Mouse (Mus musculus) lung, adult 2 months (tissue): ENCODE measurements around the gene Mbnl2. TPM values are rescaled to one million over a fixed set of nuclear protein-coding genes. Genes with fewer than 3 reads are reported as not detected.

ENCODE experiments used
- DNase-seq: peaks from one replicate; pipeline ENCODE4 v3.0.0; 2022
- H3K4me1 ChIP-seq: fragments of 200-500 bp; 2 replicates; pipeline ENCODE4 v1.6.1; 2011; ENCODE audit warnings: low read length; ENCODE audit not compliant: control insufficient read depth, insufficient read depth
- H3K4me3 ChIP-seq: fragments of 200-500 bp; replicated peaks from 2 replicates; pipeline ENCODE3; 2011; ENCODE audit warnings: low read depth, mild to moderate bottlenecking, control low read depth, low read length; ENCODE audit errors: extremely low read depth
- CTCF ChIP-seq: fragments of 200-500 bp; IDR thresholded peaks from 2 replicates; pipeline ENCODE4 v1.5.1; 2011; ENCODE audit warnings: mild to moderate bottlenecking, low read length, control low read depth; ENCODE audit not compliant: insufficient read depth
- POLR2A ChIP-seq: fragments of 200-500 bp; IDR thresholded peaks from 2 replicates; pipeline ENCODE4 v1.6.1; 2011; ENCODE audit warnings: low read depth, mild to moderate bottlenecking, control low read depth, low read length, borderline replicate concordance; ENCODE audit errors: extremely low read depth
- WGBS: fragments of 180-500 bp; shearing (Covaris S2); methylation state at CpG from one replicate; pipeline ENCODE4 v1.1.7; 2018; 5-methylcytosine and 5-hydroxymethylcytosine counted together
- polyA plus RNA-seq: library from polyadenylated mRNA; depleted of rRNA; stranded (reverse); fragments of >200 nt; gene quantifications from 2 replicates; pipeline ENCODE4 v1.2.3, GENCODE M21; 2012

Mbnl2 gene
- polyA plus RNA-seq, 1 experiment, result 130 TPM

DNA sequence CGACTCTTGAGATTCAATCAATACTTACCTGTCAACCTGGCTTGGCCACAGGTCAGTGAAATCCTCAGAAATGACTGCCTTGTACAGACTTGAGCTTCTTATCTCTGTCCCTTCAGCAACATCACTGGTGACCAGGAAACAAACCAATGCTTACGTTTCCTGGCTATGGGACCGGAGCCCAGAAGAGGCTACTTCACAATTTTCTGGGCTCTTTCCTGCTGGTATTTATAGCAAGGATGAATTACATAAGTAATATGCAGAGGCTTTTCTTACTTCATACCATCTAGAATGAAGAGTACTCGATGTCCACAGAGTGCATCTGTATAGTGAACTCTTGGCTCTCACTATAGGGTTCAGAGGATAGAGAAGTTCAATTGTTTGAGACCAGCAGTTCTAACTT, 111.8 kb downstream of the Mbnl2 start:
- WGBS, result 16% methylated on average over 4 of the region's 4 CpGs
- no peak for DNase-seq
- peaks cover 17% of the 10 kb centered on the region for H3K4me1 ChIP-seq
- TF ChIP-seq POLR2A, result no peak
- TF ChIP-seq CTCF, result no peak
- no peak overlapping the region for H3K4me3 ChIP-seq

- no peak for DNase-seq
- H3K4me1 ChIP-seq, result peaks cover 17% of the 10 kb centered on the region
- TF ChIP-seq POLR2A (no peak), CTCF (no peak)
- no peak overlapping the region for H3K4me3 ChIP-seq
- WGBS, result 40% methylated on average over 36 of the region's 38 CpGs
Observed at GRCm38 (mm10) chr14:120388818-120389691, 113.6 kb downstream of the Mbnl2 start.

DNA sequence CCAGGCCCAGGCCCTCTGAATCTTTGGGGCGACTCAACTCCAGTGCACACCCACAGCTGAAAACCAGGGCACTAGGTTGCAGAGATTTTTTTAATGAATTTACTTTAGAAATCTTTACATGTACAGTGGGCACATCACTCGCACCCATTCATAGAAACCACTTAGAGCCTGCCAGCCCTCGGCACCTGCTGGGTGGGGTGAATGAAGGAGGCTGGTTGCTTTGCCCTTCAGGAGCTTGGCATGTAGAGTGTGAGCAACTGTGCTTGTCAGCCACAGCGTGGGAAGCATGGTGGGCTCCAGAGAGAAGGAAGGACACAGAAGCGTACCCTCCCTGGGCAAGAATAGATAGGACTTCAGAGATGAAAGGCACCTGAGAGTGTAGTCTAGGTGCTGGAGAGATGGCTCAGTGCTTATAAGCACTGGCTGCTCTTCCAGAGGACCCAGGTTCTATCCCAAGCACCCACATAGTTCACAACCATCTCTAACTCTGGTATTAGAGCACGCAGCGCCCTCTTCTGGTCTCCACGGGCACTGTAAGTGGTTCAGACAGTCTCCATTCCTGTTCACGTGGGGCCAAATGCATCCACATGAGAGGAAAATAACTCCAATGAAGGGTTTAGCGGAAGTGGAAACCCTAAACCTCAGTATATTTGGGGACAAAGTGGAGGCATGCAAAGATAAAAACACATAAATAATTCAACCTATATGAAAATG, 114.9 kb downstream of the Mbnl2 start:
- TF ChIP-seq POLR2A (no peak), CTCF (peak; percentile 30; the same call in 1 of the 2 replicates)
- no peak for DNase-seq
- Histone ChIP-seq H3K4me3 (no peak overlapping the region), H3K4me1 (peaks cover 20% of the 10 kb centered on the region)
- WGBS, result 95% methylated on average over 10 of the region's 10 CpGs

- no peak for TF ChIP-seq POLR2A
- TF ChIP-seq CTCF, result no peak
- no peak for DNase-seq
- WGBS, result 84% methylated on average over 10 of the region's 10 CpGs
- Histone ChIP-seq H3K4me3 (no peak overlapping the region), H3K4me1 (peaks cover 18% of the 10 kb centered on the region)
Observed at GRCm38 (mm10) chr14:120391701-120392100, 116.2 kb downstream of the Mbnl2 start.

GRCm38 (mm10) chr14:120392441-120392840, 117.0 kb downstream of the Mbnl2 start:
- DNase-seq, result no peak
- H3K4me3 ChIP-seq, result no peak overlapping the region
- no peak for TF ChIP-seq POLR2A
- no peak for TF ChIP-seq CTCF
- 89% methylated on average over 9 of the region's 9 CpGs for WGBS
- peaks cover 11% of the 10 kb centered on the region for H3K4me1 ChIP-seq

DNA sequence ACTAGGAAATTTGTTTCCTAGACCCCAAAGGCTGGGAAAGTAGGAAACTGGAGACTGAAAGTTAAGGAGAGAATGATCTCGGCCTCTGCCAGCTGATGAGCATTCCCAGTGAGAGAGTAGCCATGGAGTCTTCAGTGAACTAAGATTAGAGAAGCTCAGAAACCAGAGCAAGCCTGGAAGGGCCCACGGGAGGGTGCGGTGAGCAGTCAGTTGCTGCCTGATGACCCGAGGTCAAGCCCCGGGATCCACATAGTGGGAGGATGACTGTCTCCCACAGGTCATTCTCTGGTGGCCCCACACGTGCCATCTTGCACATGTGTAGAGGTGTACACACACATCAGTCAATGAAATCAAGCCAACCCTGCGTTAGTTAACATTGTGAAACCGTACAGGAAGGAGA, 118.0 kb downstream of the Mbnl2 start:
- TF ChIP-seq POLR2A, result no peak
- TF ChIP-seq CTCF, result no peak
- Histone ChIP-seq H3K4me1 (peaks cover 8% of the 10 kb centered on the region), H3K4me3 (no peak overlapping the region)
- DNase-seq, result no peak
- 81% methylated on average over 8 of the region's 8 CpGs for WGBS

DNA sequence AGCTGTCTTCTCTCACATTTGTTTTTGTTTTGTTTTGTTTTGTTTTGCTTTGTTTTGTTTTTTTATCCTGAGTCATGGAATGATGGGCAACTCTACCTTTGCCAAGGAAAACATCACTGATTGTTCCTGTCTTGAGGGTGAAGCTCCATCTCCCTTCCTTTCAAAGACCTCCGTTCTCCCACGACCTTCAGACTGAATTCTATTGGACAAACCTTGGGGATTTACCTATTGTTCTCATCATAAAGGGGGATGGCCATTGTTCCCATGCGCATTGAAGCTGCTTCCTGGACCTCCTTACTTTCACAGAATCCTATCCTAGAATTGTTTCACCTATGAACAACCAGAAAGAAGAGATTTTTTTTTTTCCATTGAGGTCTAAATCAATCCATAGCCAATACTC, 118.7 kb downstream of the Mbnl2 start:
- TF ChIP-seq CTCF, result no peak
- TF ChIP-seq POLR2A, result no peak
- WGBS, result 60% methylated on average over 3 of the region's 3 CpGs
- no peak for DNase-seq
- Histone ChIP-seq H3K4me1 (peaks cover 3% of the 10 kb centered on the region), H3K4me3 (no peak overlapping the region)

DNA sequence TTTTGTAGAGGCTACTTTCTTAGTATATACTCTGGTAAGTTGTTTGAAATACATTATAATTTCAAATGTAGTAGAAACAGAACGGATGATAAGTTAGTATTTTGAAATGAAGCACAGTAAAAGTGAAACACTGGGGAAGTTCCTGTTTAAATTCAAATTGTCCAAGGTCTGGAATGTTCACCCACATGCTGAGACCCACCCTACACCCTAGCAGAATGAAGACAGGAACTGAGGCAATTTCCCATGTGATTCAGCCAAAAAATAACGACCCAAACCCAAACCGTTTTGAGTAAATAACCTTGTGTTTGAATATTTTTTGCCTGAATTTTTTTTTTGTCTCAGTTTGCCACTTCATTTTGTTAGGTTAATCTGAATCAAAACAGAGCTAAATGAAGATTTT, 119.4 kb downstream of the Mbnl2 start:
- Histone ChIP-seq H3K4me3 (no peak overlapping the region), H3K4me1 (peaks cover 3% of the 10 kb centered on the region)
- no peak for DNase-seq
- TF ChIP-seq POLR2A, result no peak
- TF ChIP-seq CTCF, result no peak
- WGBS, result 31% methylated on average over 3 of the region's 3 CpGs

DNA sequence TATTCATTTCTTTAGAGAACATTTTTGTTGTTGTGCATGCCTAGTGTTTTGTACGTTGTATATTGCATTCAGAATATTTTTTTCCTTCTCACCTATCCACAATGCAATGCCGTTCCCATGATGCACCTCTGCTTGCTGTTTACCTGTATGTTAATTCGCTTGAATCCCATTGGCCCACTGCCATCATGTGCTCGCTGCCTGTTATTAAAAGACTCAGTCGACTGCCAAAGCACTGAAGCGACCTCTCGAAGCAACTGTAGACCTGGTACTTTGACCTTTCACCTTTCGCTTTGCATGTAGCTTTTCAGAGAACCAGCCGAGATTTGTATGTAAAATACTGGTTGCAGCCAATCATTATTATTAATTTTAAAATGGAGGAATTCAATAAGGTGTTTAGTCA, 120.0 kb downstream of the Mbnl2 start:
- TF ChIP-seq POLR2A, result no peak
- TF ChIP-seq CTCF, result no peak
- Histone ChIP-seq H3K4me1 (peaks cover 3% of the 10 kb centered on the region), H3K4me3 (no peak overlapping the region)
- no peak for DNase-seq
- WGBS, result 82% methylated on average over 9 of the region's 9 CpGs
